11 mouse cellular contexts compared by ENCODE assay signal in genomic region chr12:100469503-100470293, GRCm38 (mm10).
"Had no signal": no experiment of that assay in that cellular context is flagged by ENCODE, and none has a peak within 500 bp of the region (broad histone marks: within the 10 kb centered on the region; RNA-seq: fewer than 3 reads in every experiment).

No protein-coding gene starts in this region.

- ATAC-seq: midbrain, embryonic 13.5 days had no signal

- H3K27me3 ChIP-seq: kidney, embryonic 15.5 days; limb, embryonic 13.5 days; midbrain, embryonic 13.5 days; neural tube, embryonic 15.5 days had no signal

- H3K27ac ChIP-seq: kidney, embryonic 15.5 days; limb, embryonic 13.5 days; liver, embryonic 14.5 days; midbrain, embryonic 13.5 days; neural tube, embryonic 15.5 days had no signal

- H3K9me3 ChIP-seq: kidney, embryonic 15.5 days; limb, embryonic 13.5 days; midbrain, embryonic 13.5 days; neural tube, embryonic 15.5 days had no signal

- H3K4me2 ChIP-seq: kidney, embryonic 15.5 days; limb, embryonic 13.5 days; midbrain, embryonic 13.5 days; neural tube, embryonic 15.5 days had no signal

- DNase-seq: layer of hippocampus, postnatal 36 days; left cerebral cortex, postnatal 4 days; lung, adult 18-20 months; right cerebral cortex, postnatal 4 days; spleen, adult 18-20 months; thymus, postnatal 36 days had no signal

- H3K9ac ChIP-seq: kidney, embryonic 15.5 days; limb, embryonic 13.5 days; liver, embryonic 14.5 days; midbrain, embryonic 13.5 days; neural tube, embryonic 15.5 days had no signal

- H3K4me3 ChIP-seq: kidney, embryonic 15.5 days; limb, embryonic 13.5 days; midbrain, embryonic 13.5 days; neural tube, embryonic 15.5 days had no signal

- H3K4me1 ChIP-seq: kidney, embryonic 15.5 days; neural tube, embryonic 15.5 days had no signal
